In genomic region chr5:134488596-134488995, GRCm38 (mm10) we compare ENCODE assay signal across 25 mouse cellular contexts. TPM values are rescaled to one million over a fixed set of nuclear protein-coding genes. Genes with fewer than 3 reads are reported as not detected.
DNase-seq lines count a peak whose midpoint lies in the region; ATAC-seq and TF ChIP-seq lines count a peak whose summit lies in the region.
"Had no signal": no experiment of that assay in that cellular context is flagged by ENCODE, and none has a peak within 500 bp of the region (broad histone marks: within the 10 kb centered on the region; RNA-seq: fewer than 3 reads in every experiment).

No protein-coding gene starts in this region.

- WGBS in hindbrain, embryonic 14.5 days = 88% methylated on average over 4 of the region's 4 CpGs
- WGBS in hindbrain, embryonic 16.5 days = 82% methylated on average over 4 of the region's 4 CpGs
- WGBS in olfactory bulb, adult 2 months = 47% methylated on average over 4 of the region's 4 CpGs

- peaks cover 46% of the 10 kb centered on the region for H3K36me3 ChIP-seq in hindbrain, embryonic 14.5 days (replicated peaks; ENCODE audit: control insufficient read depth, insufficient read depth)
- peaks cover 28% of the 10 kb centered on the region for H3K36me3 ChIP-seq in hindbrain, embryonic 16.5 days (ENCODE audit: control insufficient read depth, insufficient read depth, low read length)

- H3K9ac ChIP-seq in hindbrain, embryonic 14.5 days = no peak overlapping the region
- no peak overlapping the region for H3K9ac ChIP-seq in hindbrain, embryonic 16.5 days (ENCODE audit: low read depth, low read length)
- H3K9ac ChIP-seq: forebrain, postnatal 0 days had no signal

- TF ChIP-seq POLR2A in olfactory bulb, adult 2 months (IDR thresholded peaks at IDR 0.05; ENCODE audit: insufficient read depth, low read depth, low read length) = no peak

- no peaks in the 10 kb centered on the region for H3K9me3 ChIP-seq in hindbrain, embryonic 14.5 days (ENCODE audit: control insufficient read depth, low read length)
- no peaks in the 10 kb centered on the region for H3K9me3 ChIP-seq in hindbrain, embryonic 16.5 days (ENCODE audit: control insufficient read depth, low read length)
- H3K9me3 ChIP-seq: embryonic facial prominence, embryonic 12.5 days had no signal

- H3K27ac ChIP-seq in hindbrain, embryonic 14.5 days = 0 out of 2 replicates have a peak overlapping the region, but pooled peaks have one; percentile 9
- H3K27ac ChIP-seq in hindbrain, embryonic 16.5 days (ENCODE audit: low read depth, low read length) = no peak overlapping the region
- H3K27ac ChIP-seq in olfactory bulb, adult 2 months (ENCODE audit: insufficient read depth, low read depth, low read length) = peak overlapping the region; percentile 86
- H3K27ac ChIP-seq: embryonic facial prominence, embryonic 12.5 days; gastrocnemius, adult 2 months; hindbrain, postnatal 0 days had no signal

- no peak overlapping the region for H3K4me3 ChIP-seq in hindbrain, embryonic 14.5 days (replicated peaks; ENCODE audit: low read length)
- no peak overlapping the region for H3K4me3 ChIP-seq in hindbrain, embryonic 16.5 days (ENCODE audit: low read length)
- no peak overlapping the region for H3K4me3 ChIP-seq in olfactory bulb, adult 2 months (ENCODE audit: insufficient read depth, low read depth, low read length)
- H3K4me3 ChIP-seq: embryonic facial prominence, embryonic 12.5 days; erythroblast, embryonic 14.5 days; gastrocnemius, adult 2 months had no signal

- no peak for TF ChIP-seq CTCF in olfactory bulb, adult 2 months (IDR thresholded peaks at IDR 0.05; ENCODE audit: insufficient read depth, low read depth, low read length)

- no peaks in the 10 kb centered on the region for H3K4me1 ChIP-seq in hindbrain, embryonic 14.5 days (replicated peaks; ENCODE audit: control insufficient read depth, insufficient read depth, low read length)
- H3K4me1 ChIP-seq in hindbrain, embryonic 16.5 days (ENCODE audit: control insufficient read depth, insufficient read depth, low read depth, low read length) = no peaks in the 10 kb centered on the region
- H3K4me1 ChIP-seq in olfactory bulb, adult 2 months (ENCODE audit: control insufficient read depth, insufficient read depth, low read length) = peaks cover 35% of the 10 kb centered on the region

- H3K4me2 ChIP-seq in hindbrain, embryonic 14.5 days (replicated peaks) = no peak overlapping the region
- H3K4me2 ChIP-seq in hindbrain, embryonic 16.5 days (ENCODE audit: low read length) = no peak overlapping the region
- H3K4me2 ChIP-seq: embryonic facial prominence, embryonic 12.5 days; heart, embryonic 11.5 days had no signal

- no peak for ATAC-seq in hindbrain, embryonic 14.5 days (ENCODE audit: low FRiP score)
- no peak for ATAC-seq in hindbrain, embryonic 16.5 days
- ATAC-seq: CD4-positive, CD25-positive, alpha-beta regulatory T cell, adult 4 months; forebrain, embryonic 14.5 days; forebrain, postnatal 0 days; hindbrain, postnatal 0 days; inflammation-experienced regulatory T-cells, adult 6 months; intestine, embryonic 16.5 days had no signal

- DNase-seq in heart, adult 11 months = peak; percentile 58
- DNase-seq in heart, adult 9 months (ENCODE audit: low spot score in 2 of 2) = no peak
- DNase-seq in hindbrain, embryonic 14.5 days (ENCODE audit: low spot score) = no peak
- DNase-seq in ovary, postnatal 36 days (ENCODE audit: low spot score) = peak; percentile 1
- DNase-seq in ovary, postnatal 14 days (ENCODE audit: low spot score) = no peak
- no peak for DNase-seq in cerebellum, postnatal 14 days
- DNase-seq: adrenal gland, adult 2 months; adrenal gland, postnatal 14 days; cerebellum, adult 11 months; cerebellum, adult 2 months; cerebellum, postnatal 10 days; forebrain, postnatal 0 days; gastrocnemius, adult 2 months; gastrocnemius, postnatal 14 days; heart, adult 18-20 months had no signal

- H3K27me3 ChIP-seq in hindbrain, embryonic 14.5 days (ENCODE audit: control insufficient read depth, insufficient read depth, low read length) = no peaks in the 10 kb centered on the region
- no peaks in the 10 kb centered on the region for H3K27me3 ChIP-seq in hindbrain, embryonic 16.5 days (replicated peaks; ENCODE audit: control insufficient read depth, insufficient read depth, low read length)
- H3K27me3 ChIP-seq: embryonic facial prominence, embryonic 12.5 days had no signal

RNA-seq across cellular contexts. Expression of gene Gtf2ird1, which starts 32.1 kb away (rescaled TPM):
- polyA plus RNA-seq in hindbrain, embryonic 14.5 days (2014; fragmentation: Nextera tagmentation; extraction: Ambion mirVana) = 57.1 and 57.3 TPM in 2 replicates
- 49.3 and 67.3 TPM in 2 replicates for polyA plus RNA-seq in hindbrain, embryonic 16.5 days (2015; fragmentation: Nextera tagmentation; extraction: Ambion mirVana)
- polyA plus RNA-seq in olfactory bulb, adult 2 months (2012; ENCODE audit: insufficient read depth, insufficient read length, low replicate concordance, missing spikeins) = not detected in 2 replicates

Comparison
In these comparisons a context has a peak if more than half of its experiments do, and no peak if none do; other contexts are left out.
1. DNase-seq: peak in heart, adult 11 months (single experiment) and ovary, postnatal 36 days (single experiment); none in heart, adult 9 months (0 of 2), hindbrain, embryonic 14.5 days (single experiment), ovary, postnatal 14 days (single experiment) and cerebellum, postnatal 14 days (0 of 2).
2. RNA of gene Gtf2ird1, which starts 32.1 kb away (polyA plus RNA-seq): 57.1 to 57.3 TPM in hindbrain, embryonic 14.5 days and 49.3 to 67.3 TPM in hindbrain, embryonic 16.5 days; not detected in olfactory bulb, adult 2 months; every median in the first group is over 10 times any median in the second.